Mouse (Mus musculus): ENCODE data around the gene Ablim2. TPM values are rescaled to one million over a fixed set of nuclear protein-coding genes. Genes with fewer than 3 reads are reported as not detected.

Ablim2 gene
- 2.2 TPM in 1 of 2 replicates, not detected in the other for polyA plus RNA-seq (2011; ENCODE audit: insufficient read depth, insufficient read length, low replicate concordance, missing spikeins)

DNA sequence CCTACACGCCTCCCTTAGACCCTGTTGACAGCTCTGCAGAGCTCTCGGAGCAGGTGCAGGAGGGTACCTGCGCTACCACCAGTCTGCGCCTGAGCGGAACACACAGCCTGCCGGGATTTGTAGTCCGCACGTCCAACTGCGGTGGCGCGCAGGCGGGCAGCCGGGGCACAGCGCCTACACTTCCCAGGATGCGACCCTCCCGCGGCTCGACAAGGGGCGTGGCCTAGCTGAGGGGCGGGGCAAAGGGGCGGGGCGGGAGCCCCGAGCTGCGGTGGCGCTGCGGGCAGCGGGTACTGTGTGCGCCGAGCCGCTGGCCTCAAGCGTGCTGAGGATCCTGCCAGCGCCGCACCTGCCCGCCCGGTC, at the start of gene Ablim2:
Gene Ablim2 (plus strand): TSS at position 242 of the 363 bp plus-strand sequence.
- Histone ChIP-seq H3K27ac (ENCODE audit: control insufficient read depth, insufficient read depth, low read depth, low read length, poor library complexity) (no peak within 1 kb of the TSS; the same call in 1 of the 2 replicates), H3K4me1 (ENCODE audit: control insufficient read depth, insufficient read depth, low read length) (no peaks in the 10 kb centered on the region), H3K4me3 (replicated peaks; ENCODE audit: control insufficient read depth, low read depth, low read length) (peak within 1 kb of the TSS; percentile 66)
- under 1% methylated on average over 35 of the region's 35 CpGs for WGBS
- TF ChIP-seq CTCF (IDR thresholded peaks at IDR 0.05; ENCODE audit: control insufficient read depth, insufficient read depth, low read length): no peak
- peak; percentile 29; the same call in 1 of the 2 replicates for TF ChIP-seq POLR2A (IDR thresholded peaks at IDR 0.05; ENCODE audit: borderline replicate concordance, control insufficient read depth, low read depth, low read length)

GRCm38 (mm10) chr5:35710481-35710880, 47.2 kb upstream of the Ablim2 start:
- no peaks in the 10 kb centered on the region for H3K4me1 ChIP-seq (ENCODE audit: control insufficient read depth, insufficient read depth, low read length)
- WGBS: 70% methylated on average over 3 of the region's 3 CpGs
- H3K4me3 ChIP-seq (replicated peaks; ENCODE audit: control insufficient read depth, low read depth, low read length): no peak overlapping the region
- TF ChIP-seq CTCF (IDR thresholded peaks at IDR 0.05; ENCODE audit: control insufficient read depth, insufficient read depth, low read length): no peak
- no peak for TF ChIP-seq POLR2A (IDR thresholded peaks at IDR 0.05; ENCODE audit: borderline replicate concordance, control insufficient read depth, low read depth, low read length)
- H3K27ac ChIP-seq (ENCODE audit: control insufficient read depth, insufficient read depth, low read depth, low read length, poor library complexity): no peak overlapping the region

DNA sequence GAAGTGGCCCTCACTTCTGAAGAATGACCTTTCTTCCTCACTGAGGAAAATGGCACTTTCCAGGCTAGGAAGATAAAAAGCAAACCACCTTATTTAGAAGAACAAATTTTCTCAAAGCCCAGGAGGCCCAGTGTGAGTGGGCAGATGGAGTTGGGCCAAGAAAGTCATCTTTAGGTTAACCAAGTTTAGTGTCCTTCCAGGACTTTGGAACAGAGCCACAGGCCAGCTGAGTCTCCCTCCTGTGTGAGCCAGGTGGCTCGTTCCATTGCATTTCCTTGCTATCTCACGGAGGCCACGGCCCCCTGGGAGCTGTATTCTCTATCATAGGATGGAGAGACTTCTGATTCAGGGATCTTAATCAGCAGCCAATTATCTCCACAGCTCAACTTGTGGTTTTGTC, 46.7 kb upstream of the Ablim2 start:
- 72% methylated on average over 3 of the region's 3 CpGs for WGBS
- Histone ChIP-seq H3K27ac (ENCODE audit: control insufficient read depth, insufficient read depth, low read depth, low read length, poor library complexity) (no peak overlapping the region), H3K4me3 (replicated peaks; ENCODE audit: control insufficient read depth, low read depth, low read length) (no peak overlapping the region), H3K4me1 (ENCODE audit: control insufficient read depth, insufficient read depth, low read length) (no peaks in the 10 kb centered on the region)
- no peak for TF ChIP-seq CTCF (IDR thresholded peaks at IDR 0.05; ENCODE audit: control insufficient read depth, insufficient read depth, low read length)
- no peak for TF ChIP-seq POLR2A (IDR thresholded peaks at IDR 0.05; ENCODE audit: borderline replicate concordance, control insufficient read depth, low read depth, low read length)

DNA sequence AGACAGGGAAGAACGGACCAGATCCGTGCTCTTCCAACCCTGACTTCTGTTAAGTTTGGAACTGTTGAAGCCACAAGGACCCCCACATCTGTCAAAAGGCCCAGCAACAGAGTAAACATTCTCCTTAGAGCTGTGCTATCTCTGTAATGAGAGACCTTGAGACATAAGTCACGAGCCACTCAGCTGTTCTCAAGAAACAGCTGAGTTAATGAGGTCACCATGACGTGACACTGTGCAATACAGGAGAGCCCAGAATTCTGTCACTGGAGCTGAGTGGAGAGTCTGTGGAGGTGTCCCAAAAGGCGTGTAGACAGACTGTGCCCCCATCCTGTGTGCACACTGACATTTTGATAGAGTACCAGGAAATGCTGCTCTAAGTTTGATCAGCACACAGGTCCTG, 45.2 kb upstream of the Ablim2 start:
- Histone ChIP-seq H3K4me3 (replicated peaks; ENCODE audit: control insufficient read depth, low read depth, low read length) (no peak overlapping the region), H3K4me1 (ENCODE audit: control insufficient read depth, insufficient read depth, low read length) (no peaks in the 10 kb centered on the region), H3K27ac (ENCODE audit: control insufficient read depth, insufficient read depth, low read depth, low read length, poor library complexity) (no peak overlapping the region)
- TF ChIP-seq CTCF (IDR thresholded peaks at IDR 0.05; ENCODE audit: control insufficient read depth, insufficient read depth, low read length): no peak
- no peak for TF ChIP-seq POLR2A (IDR thresholded peaks at IDR 0.05; ENCODE audit: borderline replicate concordance, control insufficient read depth, low read depth, low read length)
- 76% methylated on average over 5 of the region's 5 CpGs for WGBS

DNA sequence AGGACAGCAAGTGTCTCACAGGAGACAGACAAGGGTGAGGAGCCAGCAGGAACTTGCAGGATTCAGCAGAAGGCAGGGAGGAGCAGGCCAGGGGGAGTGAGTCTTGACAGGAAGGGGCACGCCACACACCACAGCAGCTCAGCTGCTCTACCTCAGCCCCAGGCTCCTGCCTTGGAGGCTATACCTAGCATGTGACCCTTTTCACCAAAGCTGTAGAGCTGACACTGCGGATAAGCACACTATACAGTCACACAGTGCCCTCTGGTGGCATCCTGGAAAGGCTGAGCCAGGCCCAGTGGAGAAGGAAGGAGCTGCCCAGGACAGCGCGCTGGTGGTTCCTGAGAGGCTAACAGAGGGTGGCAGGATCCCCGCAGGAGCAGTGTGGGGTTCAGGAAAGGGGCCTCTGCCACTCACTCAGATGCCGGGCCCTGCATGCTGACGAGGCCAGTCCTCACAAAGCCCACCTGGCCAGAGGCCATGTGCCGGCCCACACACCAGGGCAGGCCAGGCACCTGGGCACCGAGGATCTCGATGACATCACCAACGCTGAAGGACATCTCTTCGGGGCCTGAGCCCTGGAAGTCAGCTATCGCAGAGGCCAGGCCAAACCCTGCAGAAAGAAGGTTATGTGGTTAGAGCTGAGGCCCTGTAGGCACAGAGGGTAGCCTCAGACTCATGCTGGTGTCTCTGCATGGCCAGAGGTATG, 43.9 kb upstream of the Ablim2 start:
- H3K4me3 ChIP-seq (replicated peaks; ENCODE audit: control insufficient read depth, low read depth, low read length): no peak overlapping the region
- H3K4me1 ChIP-seq (ENCODE audit: control insufficient read depth, insufficient read depth, low read length): no peaks in the 10 kb centered on the region
- 56% methylated on average over 13 of the region's 13 CpGs for WGBS
- TF ChIP-seq CTCF (IDR thresholded peaks at IDR 0.05; ENCODE audit: control insufficient read depth, insufficient read depth, low read length): peak; percentile 70
- no peak for TF ChIP-seq POLR2A (IDR thresholded peaks at IDR 0.05; ENCODE audit: borderline replicate concordance, control insufficient read depth, low read depth, low read length)
- no peak overlapping the region for H3K27ac ChIP-seq (ENCODE audit: control insufficient read depth, insufficient read depth, low read depth, low read length, poor library complexity)

- TF ChIP-seq POLR2A (IDR thresholded peaks at IDR 0.05; ENCODE audit: borderline replicate concordance, control insufficient read depth, low read depth, low read length) (no peak), CTCF (IDR thresholded peaks at IDR 0.05; ENCODE audit: control insufficient read depth, insufficient read depth, low read length) (no peak)
- no peaks in the 10 kb centered on the region; the same call in 1 of the 2 replicates for H3K4me1 ChIP-seq (ENCODE audit: control insufficient read depth, insufficient read depth, low read length)
- no peak overlapping the region for H3K27ac ChIP-seq (ENCODE audit: control insufficient read depth, insufficient read depth, low read depth, low read length, poor library complexity)
- no peak overlapping the region for H3K4me3 ChIP-seq (replicated peaks; ENCODE audit: control insufficient read depth, low read depth, low read length)
- WGBS: 74% methylated on average over 5 of the region's 5 CpGs
These were observed 40.2 kb upstream of the Ablim2 start for GRCm38 (mm10) chr5:35717455-35717854.

GRCm38 (mm10) chr5:35717946-35718345, 39.7 kb upstream of the Ablim2 start:
- Histone ChIP-seq H3K27ac (ENCODE audit: control insufficient read depth, insufficient read depth, low read depth, low read length, poor library complexity) (no peak overlapping the region), H3K4me3 (replicated peaks; ENCODE audit: control insufficient read depth, low read depth, low read length) (no peak overlapping the region), H3K4me1 (ENCODE audit: control insufficient read depth, insufficient read depth, low read length) (peaks cover 1% of the 10 kb centered on the region; the same call in 1 of the 2 replicates)
- 63% methylated on average over 4 of the region's 4 CpGs for WGBS
- TF ChIP-seq CTCF (IDR thresholded peaks at IDR 0.05; ENCODE audit: control insufficient read depth, insufficient read depth, low read length): peak; percentile 31; the same call in 1 of the 2 replicates
- no peak for TF ChIP-seq POLR2A (IDR thresholded peaks at IDR 0.05; ENCODE audit: borderline replicate concordance, control insufficient read depth, low read depth, low read length)

GRCm38 (mm10) chr5:35718817-35719216, 38.9 kb upstream of the Ablim2 start:
- TF ChIP-seq CTCF (IDR thresholded peaks at IDR 0.05; ENCODE audit: control insufficient read depth, insufficient read depth, low read length) (no peak), POLR2A (IDR thresholded peaks at IDR 0.05; ENCODE audit: borderline replicate concordance, control insufficient read depth, low read depth, low read length) (no peak)
- WGBS: 80% methylated on average over 11 of the region's 11 CpGs

More at GRCm38 (mm10) chr5:35718817-35719216, 38.9 kb upstream of the Ablim2 start:
- Histone ChIP-seq H3K27ac (ENCODE audit: control insufficient read depth, insufficient read depth, low read depth, low read length, poor library complexity) (no peak overlapping the region), H3K4me1 (ENCODE audit: control insufficient read depth, insufficient read depth, low read length) (peaks cover 2% of the 10 kb centered on the region; the same call in 1 of the 2 replicates), H3K4me3 (replicated peaks; ENCODE audit: control insufficient read depth, low read depth, low read length) (no peak overlapping the region)

Data from bone marrow, adult 2 months (tissue).